Mouse (Mus musculus): Measurements from ENCODE around the gene Retn.

Retn gene

DNA sequence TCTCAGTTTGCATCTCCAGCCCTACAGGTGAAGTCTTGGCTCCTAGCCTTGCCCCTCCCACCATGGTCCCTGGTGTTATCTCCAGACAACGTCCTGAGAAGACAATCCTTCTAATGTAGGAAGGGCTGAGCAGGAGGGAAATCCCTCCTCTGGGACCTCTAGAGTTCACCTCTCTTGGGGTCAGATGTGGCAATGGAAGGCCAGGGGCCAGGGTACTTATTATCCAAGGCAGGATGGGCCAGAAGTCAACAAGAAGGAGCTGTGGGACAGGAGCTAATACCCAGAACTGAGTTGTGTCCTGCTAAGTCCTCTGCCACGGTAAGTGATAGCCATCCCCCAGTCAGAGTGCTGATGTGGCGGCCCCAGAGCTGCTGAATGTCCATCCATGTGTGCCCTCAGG, at the start of gene Retn:
TSS of gene Retn (plus strand) at position 245 of the 400 bp plus-strand sequence.
- DNase-seq (ENCODE audit: low spot score in 2 of 2), result no peak

DNA sequence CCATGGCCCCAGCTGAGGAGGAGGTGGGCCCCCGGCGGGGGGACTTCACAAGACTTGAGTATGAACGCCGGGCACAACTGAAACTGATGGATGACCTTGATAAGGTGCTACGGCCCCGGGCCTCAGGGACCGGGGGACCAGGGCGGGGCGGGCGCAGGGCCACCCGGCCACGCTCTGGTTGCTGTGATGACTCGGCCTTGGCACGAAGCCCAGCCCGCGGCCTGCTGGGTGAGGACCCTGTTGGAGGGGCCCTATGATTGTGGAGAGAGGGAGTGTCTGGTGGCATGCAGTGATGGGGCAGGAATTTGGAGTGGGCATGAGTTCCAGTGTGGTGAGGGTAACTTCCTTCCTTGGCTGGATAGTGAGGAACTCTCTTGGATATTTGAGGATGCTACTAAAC, 49.0 kb upstream of the Retn start:
- DNase-seq (ENCODE audit: low spot score in 2 of 2), result no peak

DNA sequence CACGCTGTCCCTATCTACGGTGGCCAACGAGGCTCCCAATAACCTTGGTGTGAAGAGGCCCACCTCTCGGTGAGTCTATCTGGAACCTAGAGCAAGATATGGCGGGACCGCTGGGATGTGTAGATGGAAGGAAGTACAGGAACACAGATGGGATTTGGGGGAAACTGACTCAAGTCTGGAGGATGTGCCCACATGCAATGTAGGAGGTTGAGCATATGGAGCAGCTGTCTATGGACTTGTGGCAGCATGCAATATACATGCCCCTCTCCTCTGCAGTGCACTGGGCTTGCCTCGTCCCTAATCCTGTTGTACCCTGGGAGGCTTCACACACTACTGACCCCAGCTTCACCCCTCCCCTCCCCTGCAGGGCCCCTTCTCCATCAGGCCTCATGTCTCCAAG, 47.7 kb upstream of the Retn start:
- DNase-seq (ENCODE audit: low spot score in 2 of 2), result no peak

DNA sequence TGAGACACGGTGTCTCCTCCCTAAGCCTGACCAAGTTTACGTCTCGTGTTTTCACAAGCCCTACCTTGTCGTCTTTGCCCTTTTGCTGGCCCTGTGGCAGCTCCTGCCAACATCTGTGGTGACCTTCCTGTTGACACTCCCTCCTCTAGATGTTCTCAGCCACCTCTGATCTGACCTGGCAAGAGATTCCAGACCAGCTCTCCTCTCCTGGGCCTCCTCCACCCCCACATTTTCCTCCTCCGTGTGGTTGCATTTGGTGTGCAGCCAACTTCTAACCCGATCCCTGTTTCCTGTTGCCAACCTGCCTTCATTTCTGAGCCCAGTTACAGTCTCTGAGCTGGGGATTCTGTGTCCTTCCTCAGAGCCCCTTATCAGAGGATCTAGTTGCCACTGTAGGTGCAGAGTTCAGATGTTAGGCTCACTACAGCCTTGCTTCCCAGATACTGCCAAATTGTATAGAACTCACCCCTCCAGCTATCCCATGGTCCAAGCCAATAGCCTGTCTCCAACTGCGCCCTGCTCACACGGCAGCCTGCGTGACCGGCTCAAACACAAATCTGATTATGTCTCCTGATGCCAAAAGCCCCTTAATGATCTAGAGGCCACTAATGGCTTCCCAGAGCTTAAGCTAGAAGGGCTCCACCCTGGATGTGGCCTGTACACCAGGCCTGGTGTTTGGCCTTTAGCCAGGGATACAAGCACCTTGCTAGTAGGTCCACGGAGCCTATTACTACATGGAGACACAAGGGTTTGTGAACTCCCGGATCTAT, 46.3 kb upstream of the Retn start:
- no peak for DNase-seq (ENCODE audit: low spot score in 2 of 2)

DNA sequence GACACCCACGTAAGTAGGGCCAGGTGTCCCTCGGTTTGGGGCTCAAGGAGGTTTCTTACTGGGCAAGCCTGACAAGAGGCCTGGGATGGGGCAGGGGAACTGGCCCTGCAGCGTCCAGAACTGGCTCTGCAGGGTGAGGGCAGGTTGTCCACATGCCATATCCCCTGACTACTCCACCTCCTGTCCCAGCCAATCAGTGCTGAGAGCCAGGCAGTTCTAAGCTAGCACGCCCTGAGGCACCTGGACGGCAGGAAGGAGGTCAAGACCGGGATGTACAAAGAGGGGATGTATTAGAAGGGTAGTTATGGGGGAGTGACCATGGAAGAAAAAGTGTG, 45.8 kb upstream of the Retn start:
- DNase-seq (ENCODE audit: low spot score in 2 of 2), result no peak

DNA sequence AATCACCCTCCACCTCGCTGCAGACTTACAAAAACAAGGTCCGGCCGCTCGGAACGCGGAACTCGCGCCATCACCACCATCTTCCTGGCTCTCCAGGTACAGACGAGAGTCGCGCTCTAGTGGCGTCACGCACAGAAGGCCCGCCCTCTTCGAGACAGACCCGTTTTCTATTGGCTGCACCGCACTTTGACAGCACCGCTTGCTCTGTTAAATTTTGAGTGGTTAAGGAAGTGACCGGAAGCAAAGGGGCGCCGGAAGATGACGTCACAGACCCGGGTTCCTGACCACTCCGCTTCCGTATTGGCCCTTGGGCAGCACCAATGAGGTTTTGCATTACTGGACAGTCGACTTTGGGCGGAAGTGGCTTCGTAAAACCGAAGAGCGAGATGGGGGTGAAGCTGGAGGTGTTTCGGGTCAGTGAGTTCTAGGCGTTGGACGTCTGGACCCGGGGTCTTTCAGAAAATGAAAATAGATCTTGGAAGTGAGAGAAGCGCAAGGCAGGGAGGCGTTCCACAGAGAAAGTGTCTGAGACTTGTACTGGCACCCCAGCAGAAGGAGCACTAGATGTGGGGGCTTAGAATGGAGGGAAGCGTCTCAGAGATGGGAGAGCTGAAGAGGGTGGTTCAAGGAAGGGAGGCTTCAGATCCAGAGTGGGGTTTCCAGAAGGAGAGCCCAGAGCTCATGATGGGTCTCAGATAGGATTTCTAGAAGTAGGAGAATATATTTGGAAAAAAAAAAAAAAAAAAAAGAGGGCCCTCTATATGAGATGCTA, 34.2 kb upstream of the Retn start, which contains the start of the genes Xab2 and Pet100:
TSS of gene Xab2 (minus strand) at position 118 of the 772 bp plus-strand sequence.
TSS of gene Pet100 (plus strand) at position 350 of the 772 bp plus-strand sequence.
- peak; percentile 94 to 97 for DNase-seq (ENCODE audit: low spot score in 2 of 2)

DNA sequence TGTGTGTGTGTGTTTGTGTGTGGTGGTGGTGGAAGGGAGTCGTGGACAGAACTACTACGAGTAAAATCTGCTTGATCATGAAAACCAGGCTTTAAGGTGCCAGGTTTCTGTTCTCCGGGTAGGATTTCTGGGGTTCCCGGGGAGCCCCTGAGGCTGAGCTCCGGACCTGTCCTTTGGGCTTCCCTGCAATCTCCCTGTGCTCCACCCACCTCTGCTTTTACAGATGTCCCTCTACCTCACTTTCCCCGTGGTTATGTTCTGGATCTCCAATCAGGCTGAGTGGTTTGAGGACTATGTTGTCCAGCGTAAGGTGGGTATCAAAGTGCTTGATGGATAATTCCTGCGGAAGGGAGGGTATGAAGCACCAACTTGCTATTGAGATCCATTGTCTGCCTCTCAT, 33.5 kb upstream of the Retn start:
- DNase-seq (ENCODE audit: low spot score in 2 of 2), result no peak

DNA sequence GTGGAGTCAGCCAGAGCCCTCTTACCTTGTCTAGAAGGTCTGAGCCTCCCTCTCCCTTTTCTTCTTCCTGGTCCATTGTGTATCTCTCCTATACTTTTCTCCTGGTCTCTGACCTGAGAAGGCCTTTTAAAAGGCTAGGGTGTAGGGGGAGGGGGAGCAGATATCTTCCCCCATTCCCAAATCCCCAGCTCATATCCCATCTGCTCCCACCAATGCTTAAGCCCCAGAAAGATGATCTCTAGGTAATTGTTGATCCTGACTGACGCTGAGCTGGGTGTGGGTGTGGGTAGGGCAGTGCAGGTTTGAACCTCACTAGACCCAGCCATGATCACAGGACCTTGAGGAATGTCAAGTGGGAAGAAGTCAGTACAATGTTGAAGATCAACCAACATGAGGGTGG, 30.1 kb upstream of the Retn start, which contains the start of gene Pcp2:
TSS of gene Pcp2 (minus strand) at position 101 of the 400 bp plus-strand sequence.
- no peak for DNase-seq (ENCODE audit: low spot score in 2 of 2)

DNA sequence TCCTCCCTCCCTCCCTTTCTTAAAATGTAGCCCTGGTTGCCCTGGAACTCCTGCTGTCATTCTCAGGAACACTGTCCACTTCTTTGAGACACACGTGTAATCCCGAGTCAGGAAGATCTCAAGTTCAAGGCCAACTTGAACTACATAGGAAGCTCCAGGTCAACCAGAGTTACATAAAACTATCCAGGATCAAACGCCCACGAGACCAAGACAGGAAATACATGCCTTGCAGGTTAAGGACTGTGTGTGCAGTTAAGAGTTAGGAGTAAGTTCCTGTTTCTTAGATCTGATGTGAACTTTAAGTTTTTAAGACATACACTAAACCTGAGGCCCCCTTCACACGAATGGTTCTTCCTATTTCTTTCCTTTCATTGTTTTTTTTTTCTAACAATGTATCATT, 28.6 kb upstream of the Retn start:
- no peak for DNase-seq (ENCODE audit: low spot score in 2 of 2)

DNA sequence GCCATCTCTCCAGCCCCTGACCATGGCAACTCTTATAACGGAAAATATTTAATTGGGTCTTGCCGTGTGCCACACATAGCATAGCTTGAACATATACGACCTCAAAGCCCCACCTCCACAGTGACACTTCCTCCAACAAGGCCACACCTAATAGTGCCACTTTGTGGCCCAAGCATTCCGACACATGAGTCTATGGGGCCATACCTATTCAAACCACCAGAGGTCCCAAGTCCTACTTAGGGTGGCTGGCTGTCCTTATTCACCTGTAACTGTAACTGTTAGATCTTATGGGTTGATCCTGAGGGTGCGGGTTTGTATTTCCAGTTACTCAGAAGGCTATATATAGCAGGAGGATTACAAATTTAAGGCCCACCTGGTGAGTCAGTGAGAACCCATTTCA, 27.6 kb upstream of the Retn start:
- peak in 1 of 2 experiments; percentile 31 for DNase-seq (ENCODE audit: low spot score in 2 of 2)

DNA sequence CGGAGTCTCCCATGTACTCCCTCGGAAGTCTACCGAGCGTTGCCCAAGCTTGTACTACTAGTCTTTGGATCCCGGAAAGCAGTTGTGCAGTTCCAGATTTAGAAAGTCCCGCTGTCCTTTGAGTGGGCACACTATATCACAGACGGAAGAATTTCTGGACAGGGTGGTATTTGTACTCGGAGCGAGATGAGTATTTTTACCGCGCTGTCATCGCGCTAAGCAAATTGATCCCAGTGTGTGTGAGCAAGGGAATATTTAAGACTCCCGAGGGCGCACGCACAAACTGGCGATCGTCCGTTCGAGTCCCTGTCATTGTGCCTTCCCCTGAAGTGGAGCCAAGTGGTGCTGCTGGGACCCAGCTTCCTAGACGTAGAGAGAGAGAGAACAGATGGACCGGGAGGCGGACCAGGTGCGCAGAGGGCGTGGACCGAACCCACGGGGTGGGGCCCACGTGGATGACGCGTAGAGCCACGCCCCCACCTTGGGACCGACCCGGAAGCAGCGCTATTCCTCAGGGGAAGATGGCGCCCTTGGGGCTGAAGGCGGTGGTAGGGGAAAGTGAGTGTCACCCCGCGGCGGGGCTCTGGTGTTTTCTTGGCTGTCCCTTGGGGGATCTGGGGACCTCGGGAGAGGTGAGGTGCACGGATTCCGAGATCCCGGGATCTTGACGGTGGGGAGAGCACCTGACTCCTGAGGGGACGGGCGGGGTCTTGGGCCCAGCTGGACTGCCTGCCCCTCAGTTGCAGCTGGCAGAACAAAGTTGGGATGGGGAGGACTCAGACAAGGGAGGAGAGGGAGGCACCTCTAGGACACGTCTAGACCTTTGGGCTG, 24.7 kb upstream of the Retn start, which contains the start of gene Stxbp2:
TSS of gene Stxbp2 (plus strand) at position 309 of the 831 bp plus-strand sequence.
- peak; percentile 70 to 79 for DNase-seq (ENCODE audit: low spot score in 2 of 2)

DNA sequence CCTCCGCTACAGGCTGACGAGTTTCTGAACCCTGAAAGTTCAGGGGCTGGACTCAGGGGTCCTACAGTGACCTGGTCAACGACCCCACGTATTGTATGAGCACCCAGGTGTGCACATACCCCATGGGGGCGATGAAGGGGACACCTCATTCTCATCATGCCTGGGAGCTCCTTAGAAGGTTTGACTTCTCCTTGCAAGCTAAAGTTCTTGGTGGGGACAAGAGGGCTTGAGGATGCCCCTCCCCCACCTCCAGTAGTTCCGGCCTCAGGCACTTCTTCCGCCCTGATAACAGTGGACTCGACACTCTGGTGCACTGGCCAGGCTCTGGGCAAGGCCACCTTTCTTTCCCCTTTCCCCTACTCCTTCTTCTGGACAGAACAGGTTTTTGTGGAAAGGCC, 24.1 kb upstream of the Retn start:
- DNase-seq (ENCODE audit: low spot score in 2 of 2), result no peak

DNA sequence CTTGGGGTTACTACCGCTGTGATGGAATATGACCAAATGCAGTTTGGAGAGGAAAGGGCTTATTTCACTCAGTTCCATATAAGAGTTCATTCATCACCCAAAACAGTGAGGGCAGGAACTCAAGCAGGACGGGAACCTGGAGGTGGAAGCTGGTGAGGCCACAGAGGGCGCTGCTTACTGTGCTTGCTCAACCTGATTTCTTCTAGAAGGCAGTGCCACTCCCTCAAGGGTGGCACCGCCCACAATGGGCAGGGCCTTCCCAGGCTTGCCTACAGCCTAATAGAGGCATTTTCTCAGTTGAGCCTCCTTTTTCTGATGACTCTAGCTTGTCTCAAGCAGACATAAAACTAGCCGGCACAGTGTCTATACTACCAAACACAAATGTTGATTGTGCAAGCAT, 9.8 kb upstream of the Retn start:
- DNase-seq (ENCODE audit: low spot score in 2 of 2), result peak in 1 of 2 experiments; percentile 42

DNA sequence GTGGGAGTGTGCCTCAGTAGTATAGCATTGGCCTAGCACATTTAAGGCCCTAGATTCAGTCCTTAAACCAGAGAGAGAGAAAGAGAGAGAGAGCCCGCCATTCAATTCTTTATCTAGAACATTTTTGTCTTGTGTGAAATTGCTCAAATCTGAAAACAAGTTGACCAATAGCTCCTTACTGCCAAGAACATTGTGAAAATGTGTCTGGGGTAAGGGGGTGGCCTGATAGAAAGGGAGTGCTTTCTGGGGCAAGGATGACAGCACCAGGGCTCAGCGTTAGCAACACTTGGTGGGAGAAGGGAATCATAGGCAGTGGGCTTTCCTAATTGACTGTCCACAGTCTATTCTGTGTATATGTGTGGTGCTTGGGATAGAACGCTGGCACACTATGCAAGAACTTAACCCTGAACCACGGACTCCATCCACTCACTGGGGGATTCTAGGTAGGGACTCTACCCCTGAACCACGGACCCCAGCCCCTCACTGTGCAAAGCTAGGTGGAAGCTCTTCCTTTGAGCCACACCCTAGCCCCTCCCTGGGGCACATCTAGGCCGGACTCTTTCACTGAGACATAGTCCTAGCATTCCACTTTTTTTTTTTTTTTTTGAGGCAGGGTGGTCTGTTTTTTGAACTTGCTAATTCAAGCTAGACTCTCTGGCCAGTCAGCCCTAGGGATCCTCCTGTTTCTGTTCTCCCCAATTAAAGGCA, 8.6 kb upstream of the Retn start:
- DNase-seq (ENCODE audit: low spot score in 2 of 2), result no peak

DNA sequence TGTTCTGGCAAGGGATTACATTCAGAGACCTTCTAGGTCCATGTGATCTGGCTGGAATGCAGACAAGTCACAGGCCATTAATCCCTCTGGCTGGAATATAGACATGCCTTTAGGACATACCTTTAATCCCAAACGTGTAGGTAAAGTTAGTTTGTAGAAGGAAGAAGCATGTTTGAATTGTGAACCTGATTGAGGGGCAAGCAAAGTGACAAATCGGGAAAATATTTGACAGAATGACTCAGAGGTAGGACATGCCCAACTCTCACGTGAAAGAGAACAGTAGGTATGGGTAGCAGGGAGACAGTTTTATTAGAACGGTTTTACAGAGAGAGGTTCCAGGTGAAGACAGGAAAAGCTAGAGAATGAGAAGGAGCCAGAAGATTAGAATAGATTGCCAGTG, 8.0 kb upstream of the Retn start:
- no peak for DNase-seq (ENCODE audit: low spot score in 2 of 2)

DNA sequence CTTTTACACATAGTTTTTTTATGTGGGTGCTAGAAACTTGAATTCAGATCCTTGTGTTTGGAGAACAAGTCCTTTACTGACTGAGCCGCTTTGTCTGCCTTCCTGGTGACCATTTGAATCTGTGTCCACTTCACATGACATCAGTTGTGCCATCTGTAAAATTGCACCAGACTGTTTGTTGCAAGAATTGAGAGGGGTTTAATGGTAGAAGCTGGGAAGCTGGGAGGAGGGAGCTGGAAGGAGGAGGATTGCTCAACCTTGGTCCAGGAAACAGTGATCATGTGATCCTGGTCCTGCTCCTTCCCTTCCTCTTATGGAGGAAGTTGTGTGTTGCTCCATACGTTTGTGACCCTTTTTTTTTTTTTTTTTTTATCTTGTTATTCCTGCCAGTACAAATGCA, 7.3 kb upstream of the Retn start:
- DNase-seq (ENCODE audit: low spot score in 2 of 2), result no peak

DNA sequence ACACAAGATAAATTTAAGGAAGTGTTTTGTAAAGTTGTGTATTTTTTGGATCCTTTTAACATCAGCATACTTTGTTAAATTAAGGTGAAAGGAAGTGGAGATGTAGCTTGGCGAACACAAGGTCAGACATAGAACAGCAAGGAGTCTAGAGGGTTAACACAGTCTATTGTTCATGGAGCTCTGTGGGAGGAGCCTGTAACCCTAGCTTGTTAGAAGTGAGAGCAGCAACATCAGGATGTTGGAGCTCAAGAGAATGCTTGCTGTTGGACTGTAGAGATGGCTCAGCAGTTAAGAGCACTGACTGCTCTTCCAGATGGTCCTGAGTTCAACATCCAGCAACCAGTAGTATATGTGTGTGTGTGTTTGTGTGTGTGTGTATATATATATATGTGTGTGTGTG, 6.6 kb upstream of the Retn start:
- DNase-seq (ENCODE audit: low spot score in 2 of 2), result no peak

DNA sequence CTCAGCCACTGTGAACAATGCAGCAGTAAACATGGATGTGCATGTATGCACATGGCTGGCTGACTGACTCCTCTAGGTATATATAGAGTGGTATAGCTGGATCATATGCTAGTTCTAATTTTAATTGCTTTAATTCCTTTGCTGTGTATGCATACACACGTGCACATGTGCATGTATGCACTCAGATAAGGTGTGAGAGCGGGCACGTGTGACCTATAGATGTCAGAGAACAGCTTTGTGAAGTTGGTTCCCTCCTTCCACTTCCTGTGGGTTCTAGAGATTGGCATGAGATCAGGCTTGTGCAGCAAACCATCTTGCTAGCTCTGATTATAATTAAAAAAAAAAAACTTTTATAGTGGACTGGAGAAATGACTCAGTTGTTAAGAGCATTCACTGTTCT, 2.7 kb upstream of the Retn start:
- DNase-seq (ENCODE audit: low spot score in 2 of 2), result no peak

DNA sequence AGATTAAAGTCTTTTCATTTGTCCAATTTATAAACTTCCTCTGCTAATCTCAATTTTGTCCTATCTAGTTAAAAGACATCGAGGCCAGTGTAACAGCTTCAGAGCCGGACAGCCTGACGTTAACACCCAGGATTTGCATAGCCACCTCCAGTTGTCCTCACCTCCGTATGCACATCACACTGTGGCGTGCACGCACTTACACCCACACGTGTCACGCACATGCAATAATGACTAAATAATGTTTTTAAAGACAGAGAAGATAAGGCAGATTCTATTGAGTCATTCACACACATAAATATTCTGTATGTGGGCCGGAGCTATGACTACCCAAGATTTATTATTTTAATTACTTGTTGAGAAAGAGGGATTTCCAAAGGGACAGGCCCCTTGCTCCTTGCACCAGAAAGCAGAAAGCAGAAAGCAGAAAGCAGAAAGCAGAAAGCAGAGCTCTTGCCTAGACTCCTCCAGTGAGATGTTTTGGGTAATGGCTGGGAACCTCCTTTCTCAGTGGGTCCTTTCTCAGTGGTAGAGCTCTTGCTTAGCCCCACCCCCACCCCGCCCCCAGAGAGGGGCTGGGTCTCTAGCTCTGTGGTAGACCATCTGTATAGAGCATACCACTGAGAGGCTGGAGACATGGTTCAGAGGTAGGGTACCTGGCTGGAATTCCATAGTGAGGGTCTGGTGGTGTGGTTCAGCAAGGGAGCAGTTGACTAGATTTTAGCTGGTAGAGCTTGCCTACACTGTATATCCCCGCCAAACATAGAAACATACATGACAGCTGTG, 653 bp upstream of the Retn start:
- no peak for DNase-seq (ENCODE audit: low spot score in 2 of 2)

DNA sequence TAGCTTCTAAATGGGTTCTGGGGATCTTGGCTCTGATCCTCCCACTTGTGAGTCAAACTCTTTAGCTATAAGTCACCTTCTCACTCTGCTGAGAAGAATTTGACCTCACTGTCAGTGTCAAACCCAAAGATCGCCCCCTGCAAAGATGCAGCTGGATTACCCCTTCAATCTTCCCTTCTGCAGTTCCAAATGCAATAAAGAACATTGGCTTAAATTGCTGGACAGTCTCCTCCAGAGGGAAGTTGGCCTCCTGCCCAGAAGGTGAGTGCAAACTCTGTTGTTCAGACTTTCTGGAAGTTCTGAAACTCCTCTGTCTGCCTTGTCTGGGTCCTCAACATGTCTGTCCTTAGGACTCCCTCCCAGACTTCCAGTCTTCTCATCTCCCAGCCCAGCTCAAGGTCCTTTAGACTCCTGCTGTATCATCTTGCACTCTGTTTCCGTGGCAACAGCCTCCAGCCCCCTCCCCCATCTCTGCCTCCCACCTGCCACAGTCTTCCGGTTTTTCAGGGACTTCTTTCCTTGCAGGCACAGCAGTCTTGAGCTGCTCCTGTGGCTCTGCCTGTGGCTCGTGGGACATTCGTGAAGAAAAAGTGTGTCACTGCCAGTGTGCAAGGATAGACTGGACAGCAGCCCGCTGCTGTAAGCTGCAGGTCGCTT, 1.3 kb downstream of the Retn start:
- no peak for DNase-seq (ENCODE audit: low spot score in 2 of 2)

Measured in spleen, postnatal 14 days (tissue).